Mouse (Mus musculus): Measurements from ENCODE around the gene Tnfsf18. TPM values are rescaled to one million over a fixed set of nuclear protein-coding genes. Genes with fewer than 3 reads are reported as not detected.

Tnfsf18 gene
- total and polyA plus RNA-seq, 3 experiments, result not detected

DNA sequence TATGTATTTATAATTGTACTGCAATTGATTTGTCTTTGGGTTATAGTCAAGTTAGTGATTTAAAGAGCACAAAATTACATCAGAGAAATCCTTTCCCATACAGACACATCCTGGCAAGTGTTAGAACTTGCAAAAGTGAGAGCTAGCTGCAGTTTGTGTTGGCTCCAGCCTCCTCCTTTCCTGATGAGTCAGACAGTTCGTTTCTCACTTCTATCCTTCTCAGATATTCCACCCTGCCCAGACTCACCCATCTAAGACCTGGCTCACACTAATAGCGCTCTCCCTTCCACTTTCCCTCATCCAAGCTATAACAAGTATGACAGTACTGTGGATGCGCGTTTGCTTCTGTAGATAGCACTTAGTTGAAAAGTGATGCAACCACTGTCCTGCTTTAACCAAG, 11.9 kb downstream of the Tnfsf18 start:
- Histone ChIP-seq H3K27me3 (ENCODE audit: control insufficient read depth in 1 of 2, insufficient read depth in 2 of 2, low read length in 2 of 2) (no peaks in the 10 kb centered on the region), H3K27ac (ENCODE audit: control insufficient read depth, low read depth, low read length) (no peak overlapping the region), H3K9me3 (replicated peaks; ENCODE audit: insufficient read depth, low read length) (no peaks in the 10 kb centered on the region), H3K4me3 (ENCODE audit: control insufficient read depth in 1 of 2, insufficient read depth in 1 of 2, low read depth in 2 of 2, low read length in 2 of 2) (no peak overlapping the region), H3K4me1 (ENCODE audit: control insufficient read depth in 1 of 2, insufficient read depth in 2 of 2, low read length in 2 of 2) (no peaks in the 10 kb centered on the region), H3K9ac (ENCODE audit: control insufficient read depth, low read depth, low read length, poor library complexity, severe bottlenecking) (no peak overlapping the region), H3K36me3 (ENCODE audit: control insufficient read depth in 1 of 2, insufficient read depth in 2 of 2, low read length in 2 of 2) (no peaks in the 10 kb centered on the region), H3K79me2 (ENCODE audit: control insufficient read depth, insufficient read depth, low read length, poor library complexity) (no peaks in the 10 kb centered on the region)
- TF ChIP-seq MAZ (IDR thresholded peaks at IDR 0.05; ENCODE audit: low read depth, low read length), result no peak
- TF ChIP-seq MXI1 (IDR thresholded peaks at IDR 0.05; ENCODE audit: low read depth, low read length), result no peak
- no peak for TF ChIP-seq CTCF (IDR thresholded peaks at IDR 0.05 in 2 of 3, conservative IDR thresholded peaks at IDR 0.05 in 1 of 3; ENCODE audit: control insufficient read depth in 1 of 3, insufficient read depth in 1 of 3, low read depth in 2 of 3, low read length in 3 of 3, poor library complexity in 1 of 3, severe bottlenecking in 1 of 3)
- TF ChIP-seq MAX (IDR thresholded peaks at IDR 0.05; ENCODE audit: low read length), result no peak
- TF ChIP-seq TCF12 (IDR thresholded peaks at IDR 0.05; ENCODE audit: low read depth, low read length), result no peak
- no peak for TF ChIP-seq RAD21 (IDR thresholded peaks at IDR 0.05; ENCODE audit: low read depth, low read length)
- TF ChIP-seq EP300 (IDR thresholded peaks at IDR 0.05; ENCODE audit: low read depth in 1 of 2, low read length in 2 of 2), result no peak
- TF ChIP-seq POLR2A (IDR thresholded peaks at IDR 0.05; ENCODE audit: control insufficient read depth in 1 of 2, insufficient read depth in 1 of 2, low read depth in 1 of 2, low read length in 2 of 2, poor library complexity in 1 of 2), result no peak
- no peak for TF ChIP-seq CHD2 (IDR thresholded peaks at IDR 0.05; ENCODE audit: low read length)
- no peak for TF ChIP-seq ZC3H11A (IDR thresholded peaks at IDR 0.05; ENCODE audit: low read depth, low read length)
- TF ChIP-seq USF2 (IDR thresholded peaks at IDR 0.05; ENCODE audit: borderline replicate concordance in 1 of 2, insufficient read depth in 1 of 2, low read depth in 1 of 2, low read length in 2 of 2), result no peak
- TF ChIP-seq TAL1 (IDR thresholded peaks at IDR 0.05; ENCODE audit: low read length), result no peak
- TF ChIP-seq ZMIZ1 (IDR thresholded peaks at IDR 0.05; ENCODE audit: low read depth, low read length), result no peak
- TF ChIP-seq TBP (IDR thresholded peaks at IDR 0.05; ENCODE audit: low read depth, low read length), result no peak
- TF ChIP-seq NRF1 (IDR thresholded peaks at IDR 0.05; ENCODE audit: insufficient read depth, low read depth, low read length, poor library complexity, severe bottlenecking), result no peak
- TF ChIP-seq MAFK (IDR thresholded peaks at IDR 0.05; ENCODE audit: borderline replicate concordance, low read depth, low read length), result no peak
- TF ChIP-seq E2F4 (IDR thresholded peaks at IDR 0.05; ENCODE audit: borderline replicate concordance, low read depth, low read length), result no peak
- no peak for TF ChIP-seq POLR2AphosphoS2 (IDR thresholded peaks at IDR 0.05; ENCODE audit: low read length)
- no peak for TF ChIP-seq JUND (IDR thresholded peaks at IDR 0.05; ENCODE audit: low read depth, low read length)
- DNase-seq (ENCODE audit: low read depth, low spot score), result no peak

DNA sequence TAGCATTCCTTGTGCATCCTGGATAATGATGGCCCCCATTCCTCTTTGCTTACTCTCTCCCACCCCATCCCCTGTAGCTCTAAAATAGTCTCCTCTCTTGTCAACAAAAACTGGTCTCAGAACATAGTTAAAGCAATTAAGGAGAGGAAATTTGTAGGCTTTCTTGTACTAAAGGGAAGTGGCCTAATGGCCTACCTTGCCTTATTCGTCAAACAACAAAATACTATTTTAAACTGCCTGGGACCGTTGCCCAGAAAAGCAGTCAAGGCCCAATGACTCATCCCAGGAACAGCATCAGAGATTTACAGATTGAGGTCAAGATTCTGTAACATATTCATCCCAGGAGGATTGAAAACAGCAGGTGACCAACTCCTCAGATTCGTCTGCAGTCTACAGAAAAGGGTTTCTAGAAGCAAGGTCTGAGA, 13.2 kb downstream of the Tnfsf18 start:
- no peak overlapping the region for H3K27ac ChIP-seq (ENCODE audit: control insufficient read depth, low read depth, low read length)
- no peaks in the 10 kb centered on the region for H3K36me3 ChIP-seq (ENCODE audit: control insufficient read depth in 1 of 2, insufficient read depth in 2 of 2, low read length in 2 of 2)
- no peaks in the 10 kb centered on the region for H3K79me2 ChIP-seq (ENCODE audit: control insufficient read depth, insufficient read depth, low read length, poor library complexity)
- no peaks in the 10 kb centered on the region for H3K27me3 ChIP-seq (ENCODE audit: control insufficient read depth in 1 of 2, insufficient read depth in 2 of 2, low read length in 2 of 2)
- DNase-seq (ENCODE audit: low read depth, low spot score), result no peak
- no peaks in the 10 kb centered on the region for H3K4me1 ChIP-seq (ENCODE audit: control insufficient read depth in 1 of 2, insufficient read depth in 2 of 2, low read length in 2 of 2)
- no peak overlapping the region for H3K9ac ChIP-seq (ENCODE audit: control insufficient read depth, low read depth, low read length, poor library complexity, severe bottlenecking)
- TF ChIP-seq USF2 (IDR thresholded peaks at IDR 0.05; ENCODE audit: borderline replicate concordance in 1 of 2, insufficient read depth in 1 of 2, low read depth in 1 of 2, low read length in 2 of 2), result no peak
- TF ChIP-seq MEF2A (IDR thresholded peaks at IDR 0.05; ENCODE audit: extremely low read depth, insufficient replicate concordance, low read depth, low read length, poor library complexity, severe bottlenecking), result no peak
- no peak for TF ChIP-seq USF1 (IDR thresholded peaks at IDR 0.05; ENCODE audit: low read depth, low read length)
- TF ChIP-seq ZMIZ1 (IDR thresholded peaks at IDR 0.05; ENCODE audit: low read depth, low read length), result no peak
- no peak for TF ChIP-seq MXI1 (IDR thresholded peaks at IDR 0.05; ENCODE audit: low read depth, low read length)
- no peaks in the 10 kb centered on the region for H3K9me3 ChIP-seq (replicated peaks; ENCODE audit: insufficient read depth, low read length)
- H3K4me3 ChIP-seq (ENCODE audit: control insufficient read depth in 1 of 2, insufficient read depth in 1 of 2, low read depth in 2 of 2, low read length in 2 of 2), result no peak overlapping the region

Measured in MEL (cell line).